Mouse (Mus musculus): ENCODE measurements at regions not wholly inside any gene's neighbourhood (a gene's known extent, or its start where the extent isn't known, plus 50 kb on each side); places are given as distances from the start of the nearest gene placed in this dataset.

DNA sequence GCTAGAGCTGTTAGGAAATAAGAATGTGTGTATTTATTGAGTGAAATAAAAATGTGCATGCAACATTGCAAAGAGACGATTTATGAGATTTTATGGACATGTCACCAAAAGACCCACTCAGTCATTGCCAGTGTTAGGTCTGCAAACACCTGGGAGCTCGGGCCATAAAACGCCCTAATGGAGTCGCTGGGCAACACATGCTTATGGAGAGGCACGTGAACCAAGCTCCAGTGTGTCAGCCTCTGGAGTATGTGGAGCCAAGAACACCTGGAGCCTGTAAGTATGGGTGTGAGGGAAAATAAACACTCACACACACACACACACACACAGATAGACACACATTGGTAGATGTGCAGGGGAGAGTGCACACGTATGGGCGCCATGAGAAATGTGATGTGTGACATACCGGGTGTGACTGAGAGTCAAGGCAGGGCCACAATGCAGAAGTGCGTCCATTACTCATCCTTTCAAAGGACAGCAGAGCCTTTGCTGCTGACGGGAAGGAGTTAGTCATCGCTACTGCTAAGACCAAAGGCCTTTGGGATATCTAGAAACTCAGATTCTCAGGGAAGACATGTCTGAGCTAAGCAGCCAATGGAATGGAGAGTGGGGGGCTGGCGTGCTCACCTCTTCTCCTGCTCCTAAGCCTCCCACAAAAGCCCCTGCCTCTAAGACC is 124.2 kb downstream of the Gm826 start:
- no peaks in the 10 kb centered on the region for H3K36me3 ChIP-seq (ENCODE audit: control insufficient read depth, insufficient read depth, low read length)
- H3K27me3 ChIP-seq (replicated peaks; ENCODE audit: control insufficient read depth, insufficient read depth, low read length) = 0 out of 2 replicates have a peak, but pooled peaks cover under 1% of the 10 kb centered on the region
- DNase-seq (ENCODE audit: low spot score) = no peak
- H3K4me3 ChIP-seq (ENCODE audit: low read depth, low read length) = no peak overlapping the region
- H3K9me3 ChIP-seq (ENCODE audit: control insufficient read depth, low read length) = no peaks in the 10 kb centered on the region
- H3K9ac ChIP-seq (ENCODE audit: low read depth, low read length) = no peak overlapping the region
- WGBS = 87% methylated on average over 12 of the region's 12 CpGs
- H3K4me1 ChIP-seq (ENCODE audit: control insufficient read depth, insufficient read depth, low read length) = no peaks in the 10 kb centered on the region
- H3K27ac ChIP-seq (replicated peaks; ENCODE audit: low read depth, low read length) = no peak overlapping the region
- no peak for ATAC-seq (ENCODE audit: low read depth)
- H3K4me2 ChIP-seq (ENCODE audit: low read depth, low read length) = no peak overlapping the region

DNA sequence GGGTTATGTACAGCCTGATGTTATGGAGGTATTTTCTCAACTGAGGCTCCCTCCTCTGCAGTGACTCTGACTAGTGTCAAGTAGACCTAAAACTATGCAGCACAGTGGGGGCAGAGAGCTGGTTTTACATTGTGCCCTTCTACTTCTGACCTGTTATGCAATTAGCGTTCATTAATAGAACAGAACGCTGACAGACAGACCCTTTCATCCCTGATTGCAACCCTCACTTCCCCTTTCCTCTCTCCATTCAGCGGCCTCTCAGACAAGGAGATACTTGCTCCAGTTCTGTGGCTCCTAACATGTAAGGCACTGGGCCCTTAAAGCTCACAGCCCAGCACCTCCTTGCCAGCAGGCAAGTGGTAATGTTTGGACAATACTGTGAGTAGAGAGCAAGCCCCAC is 125.7 kb downstream of the Gm826 start:
- no peaks in the 10 kb centered on the region for H3K36me3 ChIP-seq (ENCODE audit: control insufficient read depth, insufficient read depth, low read length)
- H3K4me2 ChIP-seq (ENCODE audit: low read depth, low read length) = no peak overlapping the region
- DNase-seq (ENCODE audit: low spot score) = no peak
- H3K9ac ChIP-seq (ENCODE audit: low read depth, low read length) = no peak overlapping the region
- no peaks in the 10 kb centered on the region for H3K4me1 ChIP-seq (ENCODE audit: control insufficient read depth, insufficient read depth, low read length)
- WGBS = 54% methylated on average over 3 of the region's 3 CpGs
- no peak overlapping the region for H3K27ac ChIP-seq (replicated peaks; ENCODE audit: low read depth, low read length)
- ATAC-seq (ENCODE audit: low read depth) = no peak
- H3K9me3 ChIP-seq (ENCODE audit: control insufficient read depth, low read length) = no peaks in the 10 kb centered on the region
- no peak overlapping the region for H3K4me3 ChIP-seq (ENCODE audit: low read depth, low read length)
- H3K27me3 ChIP-seq (replicated peaks; ENCODE audit: control insufficient read depth, insufficient read depth, low read length) = 0 out of 2 replicates have a peak, but pooled peaks cover 2% of the 10 kb centered on the region

DNA sequence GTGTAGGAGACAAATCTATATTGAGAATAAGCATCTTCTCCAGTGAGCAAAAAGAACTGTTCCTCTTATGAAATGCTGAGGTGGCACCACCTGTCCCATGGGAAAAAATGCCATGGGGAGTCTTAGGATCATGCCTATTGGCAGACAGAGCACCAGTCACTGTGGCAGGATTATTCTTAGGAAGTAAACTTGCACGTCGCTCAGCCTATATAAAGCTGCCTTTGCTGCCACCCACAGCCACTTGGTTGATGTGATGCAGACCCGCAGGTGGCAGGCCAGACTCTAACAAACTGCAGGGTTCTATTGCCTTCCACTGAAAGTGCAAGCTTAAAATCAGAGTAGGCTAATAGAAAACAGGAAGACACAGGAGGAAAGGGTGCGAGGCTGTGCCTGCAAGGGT is 126.7 kb downstream of the Gm826 start:
- H3K27ac ChIP-seq (replicated peaks; ENCODE audit: low read depth, low read length) = no peak overlapping the region
- 67% methylated on average over 4 of the region's 4 CpGs for WGBS
- H3K4me3 ChIP-seq (ENCODE audit: low read depth, low read length) = no peak overlapping the region
- H3K9me3 ChIP-seq (ENCODE audit: control insufficient read depth, low read length) = no peaks in the 10 kb centered on the region
- no peaks in the 10 kb centered on the region for H3K4me1 ChIP-seq (ENCODE audit: control insufficient read depth, insufficient read depth, low read length)
- no peak overlapping the region for H3K4me2 ChIP-seq (ENCODE audit: low read depth, low read length)
- no peaks in the 10 kb centered on the region for H3K36me3 ChIP-seq (ENCODE audit: control insufficient read depth, insufficient read depth, low read length)
- H3K9ac ChIP-seq (ENCODE audit: low read depth, low read length) = no peak overlapping the region
- no peak for ATAC-seq (ENCODE audit: low read depth)
- no peak for DNase-seq (ENCODE audit: low spot score)
- 0 out of 2 replicates have a peak, but pooled peaks cover 2% of the 10 kb centered on the region for H3K27me3 ChIP-seq (replicated peaks; ENCODE audit: control insufficient read depth, insufficient read depth, low read length)

DNA sequence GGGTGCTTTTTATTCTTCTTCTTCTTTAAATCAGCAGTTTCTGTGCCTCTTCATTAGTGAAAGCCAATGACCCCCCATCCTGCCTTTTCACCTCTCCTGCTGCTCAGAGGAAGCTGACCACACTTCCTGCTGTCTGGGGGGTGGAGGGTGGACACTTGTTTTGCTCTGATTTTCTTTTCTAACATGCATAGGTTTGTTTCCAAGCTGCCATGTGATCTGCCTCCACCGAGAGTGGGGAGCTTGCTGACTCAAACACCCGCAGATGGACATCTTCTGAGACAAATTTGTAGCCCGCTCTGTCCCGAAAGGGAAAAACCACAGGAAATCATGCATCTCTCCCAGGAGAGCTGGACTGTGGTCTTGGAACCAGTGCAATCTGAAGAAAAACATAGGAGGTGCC is 141.3 kb downstream of the Gm826 start:
- no peaks in the 10 kb centered on the region for H3K27me3 ChIP-seq (replicated peaks; ENCODE audit: control insufficient read depth, insufficient read depth, low read length)
- no peaks in the 10 kb centered on the region for H3K9me3 ChIP-seq (ENCODE audit: control insufficient read depth, low read length)
- no peak overlapping the region for H3K9ac ChIP-seq (ENCODE audit: low read depth, low read length)
- ATAC-seq (ENCODE audit: low read depth) (no peak), DNase-seq (ENCODE audit: low spot score) (no peak)
- 62% methylated on average over 4 of the region's 4 CpGs for WGBS
- no peak overlapping the region for H3K4me3 ChIP-seq (ENCODE audit: low read depth, low read length)
- peaks cover 6% of the 10 kb centered on the region; the same call in 1 of the 2 replicates for H3K4me1 ChIP-seq (ENCODE audit: control insufficient read depth, insufficient read depth, low read length)
- no peak overlapping the region for H3K4me2 ChIP-seq (ENCODE audit: low read depth, low read length)
- H3K36me3 ChIP-seq (ENCODE audit: control insufficient read depth, insufficient read depth, low read length) = no peaks in the 10 kb centered on the region
- H3K27ac ChIP-seq (replicated peaks; ENCODE audit: low read depth, low read length) = no peak overlapping the region

DNA sequence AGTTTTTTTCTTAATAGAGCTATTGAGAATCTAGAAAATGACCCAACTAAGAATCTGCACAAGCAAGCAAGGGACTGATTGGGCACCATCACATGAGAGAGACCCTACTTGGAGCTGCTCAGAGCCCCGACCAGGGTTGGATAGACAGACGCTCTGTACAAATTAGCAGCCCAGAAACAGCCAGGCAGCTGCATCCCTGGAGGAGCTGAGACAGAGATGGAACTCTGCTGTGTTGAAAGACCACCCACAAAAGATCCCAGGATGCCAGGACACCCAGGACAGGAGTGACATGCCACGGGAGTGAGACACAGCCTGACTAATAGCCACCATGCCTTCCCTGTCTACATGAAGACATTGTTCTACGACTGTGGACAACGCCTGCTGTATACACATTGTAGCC is 147.9 kb downstream of the Gm826 start:
- Histone ChIP-seq H3K4me2 (ENCODE audit: low read depth, low read length) (no peak overlapping the region), H3K9ac (ENCODE audit: low read depth, low read length) (no peak overlapping the region), H3K36me3 (ENCODE audit: control insufficient read depth, insufficient read depth, low read length) (no peaks in the 10 kb centered on the region), H3K4me1 (ENCODE audit: control insufficient read depth, insufficient read depth, low read length) (no peaks in the 10 kb centered on the region), H3K27ac (replicated peaks; ENCODE audit: low read depth, low read length) (no peak overlapping the region), H3K27me3 (replicated peaks; ENCODE audit: control insufficient read depth, insufficient read depth, low read length) (no peaks in the 10 kb centered on the region), H3K4me3 (ENCODE audit: low read depth, low read length) (no peak overlapping the region), H3K9me3 (ENCODE audit: control insufficient read depth, low read length) (no peaks in the 10 kb centered on the region)
- 69% methylated on average over 5 of the region's 5 CpGs for WGBS
- ATAC-seq (ENCODE audit: low read depth) = no peak
- no peak for DNase-seq (ENCODE audit: low spot score)

DNA sequence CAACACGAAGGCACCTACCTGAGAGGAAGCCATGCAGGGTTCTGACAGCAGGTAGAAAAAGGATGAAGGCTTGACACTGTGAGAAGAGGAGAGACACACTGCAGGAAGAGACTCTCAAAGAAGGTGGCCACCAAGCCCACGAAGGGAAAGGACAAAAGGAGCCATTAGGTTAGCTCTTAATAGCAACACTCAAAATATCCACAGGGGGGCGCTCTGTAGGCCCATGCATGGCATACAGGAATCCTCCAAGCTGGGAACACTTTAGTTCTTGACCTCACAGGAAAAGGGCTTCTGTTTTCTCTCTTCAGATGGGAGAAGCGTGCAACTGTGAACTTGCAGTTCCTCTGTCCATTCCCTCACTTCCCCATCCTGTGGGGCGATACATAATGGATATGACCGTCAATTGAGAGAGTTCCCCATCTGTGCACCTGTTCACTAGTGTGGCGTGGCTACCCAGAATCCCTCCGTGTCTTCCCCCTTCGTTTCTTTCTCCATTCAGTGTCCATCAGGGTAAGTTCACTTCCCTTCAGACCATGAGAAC is 162.9 kb downstream of the Gm826 start:
- ATAC-seq (ENCODE audit: low read depth) (no peak), DNase-seq (ENCODE audit: low spot score) (no peak)
- H3K4me3 ChIP-seq (ENCODE audit: low read depth, low read length) = no peak overlapping the region
- H3K36me3 ChIP-seq (ENCODE audit: control insufficient read depth, insufficient read depth, low read length) = no peaks in the 10 kb centered on the region
- H3K27ac ChIP-seq (replicated peaks; ENCODE audit: low read depth, low read length) = no peak overlapping the region
- H3K4me1 ChIP-seq (ENCODE audit: control insufficient read depth, insufficient read depth, low read length) = no peaks in the 10 kb centered on the region; the same call in 1 of the 2 replicates
- no peak overlapping the region for H3K9ac ChIP-seq (ENCODE audit: low read depth, low read length)
- WGBS = 72% methylated on average over 9 of the region's 9 CpGs
- H3K9me3 ChIP-seq (ENCODE audit: control insufficient read depth, low read length) = no peaks in the 10 kb centered on the region
- H3K4me2 ChIP-seq (ENCODE audit: low read depth, low read length) = no peak overlapping the region
- no peaks in the 10 kb centered on the region for H3K27me3 ChIP-seq (replicated peaks; ENCODE audit: control insufficient read depth, insufficient read depth, low read length)

DNA sequence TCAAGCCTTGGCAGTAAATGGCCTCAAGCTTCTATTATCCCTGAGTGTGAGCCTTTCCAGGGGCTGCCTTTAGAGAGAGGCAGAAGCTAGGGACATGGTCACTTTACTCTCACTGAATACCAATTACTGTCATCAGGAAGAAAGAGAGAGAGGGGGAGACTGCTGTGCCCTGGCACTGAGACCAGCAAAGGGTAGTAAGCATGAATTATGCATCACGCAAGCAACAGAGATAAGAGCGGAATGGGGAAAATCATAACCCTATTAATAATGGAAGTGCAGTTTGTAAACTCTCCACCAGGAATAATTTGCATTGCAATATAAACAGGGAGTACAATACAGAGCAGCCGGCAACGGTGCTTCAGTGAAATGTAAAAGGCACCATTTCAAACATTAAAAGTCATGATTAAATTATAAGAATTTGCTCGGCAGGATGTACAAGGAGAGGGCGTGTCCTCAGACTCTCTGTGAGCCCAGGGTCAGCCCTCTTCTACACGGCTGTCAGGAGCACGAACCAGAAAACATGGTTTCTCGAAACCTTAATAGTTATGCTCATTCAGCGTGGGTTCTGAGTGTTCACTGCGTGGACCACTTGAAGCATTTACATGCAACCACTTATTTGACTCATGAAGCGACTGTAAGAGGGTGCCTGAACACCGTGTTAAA is 175.2 kb downstream of the Gm826 start:
- no peak for ATAC-seq (ENCODE audit: low read depth)
- DNase-seq (ENCODE audit: low spot score) = no peak
- WGBS = 77% methylated on average over 13 of the region's 13 CpGs
- H3K36me3 ChIP-seq (ENCODE audit: control insufficient read depth, insufficient read depth, low read length) = no peaks in the 10 kb centered on the region
- H3K9me3 ChIP-seq (ENCODE audit: control insufficient read depth, low read length) = no peaks in the 10 kb centered on the region
- H3K9ac ChIP-seq (ENCODE audit: low read depth, low read length) = no peak overlapping the region
- no peaks in the 10 kb centered on the region for H3K27me3 ChIP-seq (replicated peaks; ENCODE audit: control insufficient read depth, insufficient read depth, low read length)
- H3K4me3 ChIP-seq (ENCODE audit: low read depth, low read length) = no peak overlapping the region
- no peak overlapping the region for H3K27ac ChIP-seq (replicated peaks; ENCODE audit: low read depth, low read length)
- H3K4me1 ChIP-seq (ENCODE audit: control insufficient read depth, insufficient read depth, low read length) = no peaks in the 10 kb centered on the region
- no peak overlapping the region for H3K4me2 ChIP-seq (ENCODE audit: low read depth, low read length)

DNA sequence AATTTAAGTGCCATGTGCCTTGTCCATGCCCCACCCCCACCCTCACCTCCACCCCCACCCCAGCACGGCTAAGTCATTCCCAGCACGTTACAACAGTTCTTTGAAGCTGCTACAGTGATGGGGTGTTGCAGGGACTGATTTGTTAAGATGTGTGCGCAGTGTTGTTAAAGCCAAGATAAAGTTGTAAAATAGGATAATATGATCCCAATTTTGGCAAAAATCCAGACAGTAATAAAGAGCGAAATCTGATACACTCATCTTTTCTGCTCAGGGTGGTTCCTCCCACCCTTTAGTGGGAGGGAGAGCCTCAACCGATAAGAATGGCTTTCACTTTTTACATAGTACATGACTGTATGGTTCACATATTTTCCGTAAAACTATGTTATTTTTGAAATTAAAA is 180.2 kb downstream of the Gm826 start:
- Histone ChIP-seq H3K27ac (replicated peaks; ENCODE audit: low read depth, low read length) (no peak overlapping the region), H3K4me1 (ENCODE audit: control insufficient read depth, insufficient read depth, low read length) (no peaks in the 10 kb centered on the region), H3K27me3 (replicated peaks; ENCODE audit: control insufficient read depth, insufficient read depth, low read length) (no peaks in the 10 kb centered on the region), H3K4me2 (ENCODE audit: low read depth, low read length) (no peak overlapping the region), H3K9ac (ENCODE audit: low read depth, low read length) (no peak overlapping the region), H3K9me3 (ENCODE audit: control insufficient read depth, low read length) (no peaks in the 10 kb centered on the region), H3K4me3 (ENCODE audit: low read depth, low read length) (no peak overlapping the region), H3K36me3 (ENCODE audit: control insufficient read depth, insufficient read depth, low read length) (no peaks in the 10 kb centered on the region)
- DNase-seq (ENCODE audit: low spot score) (peak; percentile 71), ATAC-seq (ENCODE audit: low read depth) (0 out of 2 replicates have a peak, but pooled peaks have one; percentile 41)
- WGBS = 45% methylated on average over 6 of the region's 6 CpGs
